Mouse (Mus musculus): ENCODE measurements around the gene Fam178b.
A peak's percentile ranks its signal among the peaks of the same experiment; 100 is the strongest.

Fam178b gene

GRCm38 (mm10) chr1:36562388-36562787, 120.6 kb downstream of the Fam178b start:
- DNase-seq (ENCODE audit: low read depth) = no peak

GRCm38 (mm10) chr1:36560903-36561302, 122.1 kb downstream of the Fam178b start:
- DNase-seq (ENCODE audit: low read depth) = no peak

- no peak for DNase-seq (ENCODE audit: low read depth)
These were observed 123.1 kb downstream of the Fam178b start for GRCm38 (mm10) chr1:36559888-36560287.

- DNase-seq (ENCODE audit: low read depth) = no peak
These were observed 123.7 kb downstream of the Fam178b start for GRCm38 (mm10) chr1:36559256-36559655.

- peak; percentile 66 for DNase-seq (ENCODE audit: low read depth)
These were observed 124.7 kb downstream of the Fam178b start, which contains the start of gene Sema4c for GRCm38 (mm10) chr1:36558031-36558993. Gene Sema4c, minus strand, starts transcription at chr1:36558349.

- peak; percentile 90 for DNase-seq (ENCODE audit: low read depth)
These were observed 125.4 kb downstream of the Fam178b start for GRCm38 (mm10) chr1:36557457-36558011.

- DNase-seq (ENCODE audit: low read depth) = peak; percentile 96
These were observed 126.2 kb downstream of the Fam178b start for GRCm38 (mm10) chr1:36556553-36557456.

- peak; percentile 70 for DNase-seq (ENCODE audit: low read depth)
These were observed 127.1 kb downstream of the Fam178b start for GRCm38 (mm10) chr1:36555798-36556395.

GRCm38 (mm10) chr1:36554633-36555399, 128.2 kb downstream of the Fam178b start:
- no peak for DNase-seq (ENCODE audit: low read depth)

- no peak for DNase-seq (ENCODE audit: low read depth)
These were observed 130.5 kb downstream of the Fam178b start for GRCm38 (mm10) chr1:36552506-36552905.

GRCm38 (mm10) chr1:36551904-36552303, 131.1 kb downstream of the Fam178b start:
- DNase-seq (ENCODE audit: low read depth) = no peak

GRCm38 (mm10) chr1:36550075-36550863, 132.7 kb downstream of the Fam178b start:
- no peak for DNase-seq (ENCODE audit: low read depth)

GRCm38 (mm10) chr1:36549491-36549890, 133.5 kb downstream of the Fam178b start:
- DNase-seq (ENCODE audit: low read depth) = no peak

- DNase-seq (ENCODE audit: low read depth) = no peak
These were observed 134.2 kb downstream of the Fam178b start for GRCm38 (mm10) chr1:36548771-36549170.

GRCm38 (mm10) chr1:36547981-36548598, 134.9 kb downstream of the Fam178b start:
- DNase-seq (ENCODE audit: low read depth) = peak; percentile 55

GRCm38 (mm10) chr1:36546888-36547471, 136.0 kb downstream of the Fam178b start, which contains the start of gene Ankrd39:
Gene Ankrd39, minus strand, starts transcription at chr1:36547445.
- DNase-seq (ENCODE audit: low read depth) = peak; percentile 99

GRCm38 (mm10) chr1:36545845-36546600, 137.0 kb downstream of the Fam178b start:
- DNase-seq (ENCODE audit: low read depth) = no peak

- no peak for DNase-seq (ENCODE audit: low read depth)
These were observed 137.6 kb downstream of the Fam178b start for GRCm38 (mm10) chr1:36545382-36545781.

Data from NIH3T3 (cell line).